Mouse (Mus musculus) CH12.LX (cell line): ENCODE measurements at regions not wholly inside any gene's neighbourhood (a gene's known extent, or its start where the extent isn't known, plus 50 kb on each side); places are given as distances from the start of the nearest gene placed in this dataset.

Experiments
- DNase-seq: peaks from one replicate; pipeline ENCODE4 v3.0.0-alpha.2; 2013; ENCODE audit errors: extremely low read depth
- H3K27ac ChIP-seq: 2 replicates; pipeline ENCODE4 v1.5.1; 2012; ENCODE audit warnings: low read depth, mild to moderate bottlenecking, control low read depth, moderate library complexity; ENCODE audit not compliant: insufficient read depth
- H3K27me3 ChIP-seq: replicated peaks from 2 replicates; pipeline ENCODE3; 2012; ENCODE audit warnings: inconsistent platforms
- H3K36me3 ChIP-seq, 2 experiments: replicated peaks in 1 of 2; 2 replicates each; pipeline versions ENCODE3 to v1.6.1; 2012; ENCODE audit warnings: inconsistent platforms in 1 of 2, low read length in 1 of 2, mild to moderate bottlenecking in 1 of 2, mixed read lengths in 1 of 2, moderate library complexity in 1 of 2; ENCODE audit not compliant: control insufficient read depth in 1 of 2, insufficient read depth in 1 of 2
- H3K4me1 ChIP-seq, 2 experiments: 2 replicates each; pipeline ENCODE4 v1.6.1; 2012; ENCODE audit warnings: inconsistent platforms in 1 of 2, moderate library complexity in 1 of 2; ENCODE audit not compliant: insufficient read depth in 2 of 2, control insufficient read depth in 1 of 2
- H3K4me2 ChIP-seq: 2 replicates; pipeline ENCODE4 v1.6.1; 2012; ENCODE audit warnings: low read depth, mild to moderate bottlenecking, control low read depth; ENCODE audit not compliant: poor library complexity, insufficient read depth, severe bottlenecking
- H3K4me3 ChIP-seq, 3 experiments: fragments of 150-350 bp in 1 of 3; sonication (generic) in 1 of 3; replicated peaks in 1 of 3; 2 replicates each; pipeline versions ENCODE3 to v1.5.1; 2011 to 2012; ENCODE audit warnings: low read depth in 2 of 3, low read length in 2 of 3, mild to moderate bottlenecking in 2 of 3, moderate library complexity in 2 of 3, control low read depth in 1 of 3, improper control_type of control experiment in 1 of 3, inconsistent platforms in 1 of 3, mixed read lengths in 1 of 3; ENCODE audit not compliant: poor library complexity in 1 of 3
- H3K79me2 ChIP-seq: replicated peaks from 2 replicates; pipeline ENCODE4 v1.6.1; 2012; ENCODE audit warnings: mild to moderate bottlenecking, moderate library complexity; ENCODE audit not compliant: control insufficient read depth, poor library complexity, insufficient read depth, severe bottlenecking; ENCODE audit errors: extremely low read depth
- H3K9ac ChIP-seq: 2 replicates; pipeline ENCODE4 v1.6.1; 2012; ENCODE audit warnings: low read depth, mild to moderate bottlenecking, control low read depth, moderate library complexity; ENCODE audit not compliant: insufficient read depth
- H3K9me3 ChIP-seq: replicated peaks from 2 replicates; pipeline ENCODE3; 2012; ENCODE audit warnings: low read length, inconsistent platforms, mixed read lengths
- CHD2 ChIP-seq: IDR thresholded peaks from 2 replicates; pipeline ENCODE4 v1.6.1; 2011; ENCODE audit warnings: low read length, improper control_type of control experiment
- CTCF ChIP-seq, 2 experiments: IDR thresholded peaks in 1 of 2; conservative IDR thresholded peaks in 1 of 2; 2 replicates each; pipeline ENCODE4 v1.5.1; 2011 to 2012; ENCODE audit warnings: low read depth in 2 of 2, low read length in 2 of 2, improper control_type of control experiment in 1 of 2, inconsistent platforms in 1 of 2, mild to moderate bottlenecking in 1 of 2, moderate library complexity in 1 of 2
- ETS1 ChIP-seq: conservative IDR thresholded peaks from 2 replicates; pipeline ENCODE4 v1.6.1; 2012; ENCODE audit warnings: low read depth, mild to moderate bottlenecking, inconsistent platforms, low read length, improper control_type of control experiment, moderate library complexity
- GABPA ChIP-seq: IDR thresholded peaks from 2 replicates; pipeline ENCODE4 v1.6.1; 2012; ENCODE audit warnings: low read depth, low read length, improper control_type of control experiment, inconsistent platforms; ENCODE audit not compliant: insufficient replicate concordance
- HCFC1 ChIP-seq: IDR thresholded peaks from 2 replicates; pipeline ENCODE4 v1.6.1; 2012; ENCODE audit warnings: low read depth, mild to moderate bottlenecking, inconsistent platforms, low read length, improper control_type of control experiment
- JUN ChIP-seq: IDR thresholded peaks from 2 replicates; pipeline ENCODE4 v1.6.1; 2011; ENCODE audit warnings: low read depth, mild to moderate bottlenecking, low read length, improper control_type of control experiment, moderate library complexity; ENCODE audit not compliant: insufficient read depth
- JUND ChIP-seq: conservative IDR thresholded peaks from 2 replicates; pipeline ENCODE4 v1.6.1; 2011; ENCODE audit warnings: low read depth, low read length, improper control_type of control experiment
- MAFK ChIP-seq: IDR thresholded peaks from 2 replicates; pipeline ENCODE4 v1.6.1; 2011; ENCODE audit warnings: low read length, improper control_type of control experiment; ENCODE audit not compliant: insufficient replicate concordance
- MAX ChIP-seq: IDR thresholded peaks from 2 replicates; pipeline ENCODE4 v1.6.1; 2011; ENCODE audit warnings: low read length, improper control_type of control experiment
- MXI1 ChIP-seq: IDR thresholded peaks from 2 replicates; pipeline ENCODE4 v1.6.1; 2011; ENCODE audit warnings: mild to moderate bottlenecking, low read depth, low read length, improper control_type of control experiment
- MYC ChIP-seq: IDR thresholded peaks from 2 replicates; pipeline ENCODE4 v1.6.1; 2011; ENCODE audit warnings: low read depth, mild to moderate bottlenecking, improper control_type of control experiment, low read length
- POLR2A ChIP-seq: IDR thresholded peaks from 2 replicates; pipeline ENCODE4 v1.6.1; 2011; ENCODE audit warnings: low read depth, mild to moderate bottlenecking, improper control_type of control experiment, low read length
- POLR2AphosphoS2 ChIP-seq: IDR thresholded peaks from 2 replicates; pipeline ENCODE4 v1.6.1; 2011; ENCODE audit warnings: low read depth, low read length, improper control_type of control experiment
- RAD21 ChIP-seq: IDR thresholded peaks from 2 replicates; pipeline ENCODE4 v1.6.1; 2011; ENCODE audit warnings: low read depth, mild to moderate bottlenecking, low read length, improper control_type of control experiment, moderate library complexity
- RCOR1 ChIP-seq: conservative IDR thresholded peaks from 2 replicates; pipeline ENCODE4 v1.6.1; 2012; ENCODE audit warnings: low read depth, mild to moderate bottlenecking, inconsistent platforms, low read length, improper control_type of control experiment
- SIN3A ChIP-seq: IDR thresholded peaks from 2 replicates; pipeline ENCODE4 v1.6.1; 2012; ENCODE audit warnings: low read length, improper control_type of control experiment, inconsistent platforms
- SMC3 ChIP-seq: IDR thresholded peaks from 2 replicates; pipeline ENCODE4 v1.6.1; 2011; ENCODE audit warnings: low read depth, low read length, improper control_type of control experiment
- TCF12 ChIP-seq: IDR thresholded peaks from 2 replicates; pipeline ENCODE4 v1.6.1; 2014; ENCODE audit warnings: low read depth, mild to moderate bottlenecking, inconsistent platforms, low read length, improper control_type of control experiment
- UBTF ChIP-seq: IDR thresholded peaks from 2 replicates; pipeline ENCODE4 v1.6.1; 2012; ENCODE audit warnings: low read depth, mild to moderate bottlenecking, inconsistent platforms, low read length, improper control_type of control experiment, moderate library complexity
- USF1 ChIP-seq: IDR thresholded peaks from 2 replicates; pipeline ENCODE4 v1.6.1; 2014; ENCODE audit warnings: low read depth, mild to moderate bottlenecking, inconsistent platforms, low read length, improper control_type of control experiment
- ZMIZ1 ChIP-seq: IDR thresholded peaks from 2 replicates; pipeline ENCODE4 v1.6.1; 2012; ENCODE audit warnings: low read depth, mild to moderate bottlenecking, inconsistent platforms, low read length, improper control_type of control experiment
- dilution Hi-C: fragments of 300-500 bp; cut with MboI; formaldehyde crosslinking; loops from 2 replicates; pipeline ENCODE4 v1.14.3; 2020; ENCODE audit warnings: low sequenced_read_pairs; ENCODE audit not compliant: extremely low pct_unique_long_range_greater_than_20kb, extremely low pct_ligation_motif_present
- in situ Hi-C: fragments of 300-500 bp; cut with MboI; formaldehyde crosslinking; loops from 3 replicates; pipeline ENCODE4 v1.14.3; 2019; ENCODE audit warnings: low sequenced_read_pairs, low pct_ligation_motif_present, low pct_unique_long_range_greater_than_20kb, mixed read lengths

- H3K4me3 ChIP-seq: no peak overlapping the region
- H3K36me3 ChIP-seq: no peaks in the 10 kb centered on the region
- TF ChIP-seq POLR2AphosphoS2: no peak
- H3K9ac ChIP-seq: no peak overlapping the region
- no peaks in the 10 kb centered on the region for H3K79me2 ChIP-seq
- no peak overlapping the region for H3K27ac ChIP-seq
- in situ Hi-C loops: no loop called here
- H3K9me3 ChIP-seq: no peaks in the 10 kb centered on the region
- dilution Hi-C loops: no loop called here
- no peak overlapping the region for H3K4me2 ChIP-seq
- H3K27me3 ChIP-seq: peaks cover 16% of the 10 kb centered on the region
- no peak for DNase-seq
- H3K4me1 ChIP-seq: no peaks in the 10 kb centered on the region
Measured at GRCm38 (mm10) chr2:148107607-148108115, 60.9 kb upstream of the Foxa2 start.

DNA sequence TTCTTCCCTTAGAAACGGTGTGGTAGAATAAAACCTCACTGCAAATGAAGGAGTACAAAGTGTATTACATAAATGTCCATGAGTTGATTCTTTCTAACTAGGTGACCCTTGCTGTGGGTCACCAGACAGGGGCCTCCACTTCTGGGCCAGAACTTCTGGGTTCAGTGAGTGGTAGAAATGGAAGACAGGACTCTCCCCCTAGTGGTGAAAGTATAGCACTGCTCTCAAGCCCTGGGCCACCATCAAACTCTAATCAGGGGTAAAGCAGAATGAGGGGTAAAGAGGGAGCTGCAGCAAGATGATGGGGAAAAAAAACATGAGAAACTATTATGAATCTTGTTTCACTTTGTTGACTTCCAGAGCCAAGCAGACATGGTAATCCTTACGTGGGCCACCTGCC, 63.4 kb upstream of the Foxa2 start:
- no peaks in the 10 kb centered on the region for H3K9me3 ChIP-seq
- peak; percentile 16 for DNase-seq
- no peak overlapping the region for H3K4me2 ChIP-seq
- H3K4me1 ChIP-seq: no peaks in the 10 kb centered on the region
- in situ Hi-C loops: no loop called here
- no peaks in the 10 kb centered on the region for H3K36me3 ChIP-seq
- H3K27ac ChIP-seq: no peak overlapping the region
- no peak overlapping the region for H3K9ac ChIP-seq
- TF ChIP-seq CTCF (conservative IDR thresholded peaks at IDR 0.05 in 1 of 2, IDR thresholded peaks at IDR 0.05 in 1 of 2; ENCODE audit: low read depth in 2 of 2, low read length in 2 of 2) (peak; percentile 69 to 78), MAX (no peak), RAD21 (peak; percentile 20), HCFC1 (no peak), SMC3 (peak; percentile 44), MXI1 (no peak)
- H3K79me2 ChIP-seq: no peaks in the 10 kb centered on the region
- H3K4me3 ChIP-seq: no peak overlapping the region
- H3K27me3 ChIP-seq: peaks cover 16% of the 10 kb centered on the region
- dilution Hi-C loops: no loop called here

- no peak for TF ChIP-seq MYC
- no peak for TF ChIP-seq USF1
- TF ChIP-seq GABPA: no peak
- TF ChIP-seq RAD21: peak; percentile 60
- peak; percentile 62 for TF ChIP-seq SMC3
- TF ChIP-seq MAFK: no peak
- no peak for TF ChIP-seq JUND
- no peak for TF ChIP-seq UBTF
- no peak for TF ChIP-seq POLR2A
- no peak for TF ChIP-seq SIN3A
- TF ChIP-seq ETS1: no peak
- no peak for TF ChIP-seq MXI1
- no peak for TF ChIP-seq TCF12
- no peak for TF ChIP-seq JUN
- no peak for TF ChIP-seq CHD2
- peak; percentile 50 to 72 for TF ChIP-seq CTCF (conservative IDR thresholded peaks at IDR 0.05 in 1 of 2, IDR thresholded peaks at IDR 0.05 in 1 of 2; ENCODE audit: low read depth in 2 of 2, low read length in 2 of 2)
- TF ChIP-seq POLR2AphosphoS2: no peak
- TF ChIP-seq HCFC1: no peak
- no peak for TF ChIP-seq ZMIZ1
- no peak for TF ChIP-seq RCOR1
- TF ChIP-seq, all 38 proteins: peak for 3
- peak overlapping the region; percentile 55; the same call in 1 of the 2 replicates for H3K4me2 ChIP-seq
- no peaks in the 10 kb centered on the region for H3K9me3 ChIP-seq
- H3K4me1 ChIP-seq: no peaks in the 10 kb centered on the region
- dilution Hi-C loops (no loop called here), in situ Hi-C loops (no loop called here)
- no peaks in the 10 kb centered on the region for H3K79me2 ChIP-seq
- no peak overlapping the region for H3K4me3 ChIP-seq
- peaks cover 18% of the 10 kb centered on the region for H3K27me3 ChIP-seq
- DNase-seq: no peak
- H3K27ac ChIP-seq: no peak overlapping the region
- no peak overlapping the region for H3K9ac ChIP-seq
- no peaks in the 10 kb centered on the region for H3K36me3 ChIP-seq
Measured at GRCm38 (mm10) chr2:148111889-148112288, 65.1 kb upstream of the Foxa2 start.
